Mouse (Mus musculus) myocyte (in vitro differentiated cells): ENCODE measurements around the gene Gm27235. TPM values are rescaled to one million over a fixed set of nuclear protein-coding genes. Genes with fewer than 3 reads are reported as not detected.
"Not testable (repeated sequence)": the region's sequence is repeated elsewhere in the genome, so short reads cannot be mapped to it uniquely, and the experiment has no call there.

Experiments used
- H3K27me3 ChIP-seq: one replicate; pipeline ENCODE4 v1.6.1; 2011; ENCODE audit not compliant: control insufficient read depth, insufficient read depth, insufficient read length
- H3K36me3 ChIP-seq: one replicate; pipeline ENCODE4 v1.6.1; 2011; ENCODE audit not compliant: control insufficient read depth, insufficient read depth
- H3K4me2 ChIP-seq: one replicate; pipeline ENCODE4 v1.6.1; 2011; ENCODE audit warnings: low read depth, control low read depth
- H3K4me3 ChIP-seq: one replicate; pipeline ENCODE4 v1.5.1; 2011; ENCODE audit warnings: mild to moderate bottlenecking, control low read depth, moderate library complexity
- H3K79me2 ChIP-seq: one replicate; pipeline ENCODE4 v1.6.1; 2011; ENCODE audit not compliant: control insufficient read depth, insufficient read depth
- H3ac ChIP-seq: one replicate; pipeline ENCODE4 v1.6.1; 2011; ENCODE audit not compliant: control insufficient read depth, insufficient read length
- CEBPB ChIP-seq: IDR thresholded peaks from 2 replicates; pipeline ENCODE4 v1.6.1; 2011; ENCODE audit warnings: mild to moderate bottlenecking, moderate library complexity; ENCODE audit not compliant: poor library complexity, insufficient read depth, severe bottlenecking
- E2F4 ChIP-seq: IDR thresholded peaks from one replicate; pipeline ENCODE4 v1.6.1; 2011; ENCODE audit warnings: mild to moderate bottlenecking, control low read depth, moderate library complexity; ENCODE audit not compliant: insufficient read depth
- MAX ChIP-seq: IDR thresholded peaks from one replicate; pipeline ENCODE4 v1.6.1; 2011; ENCODE audit warnings: low read depth, mild to moderate bottlenecking, control low read depth
- MYOD1 ChIP-seq, 3 experiments: IDR thresholded peaks; one replicate each; pipeline ENCODE4 v1.6.1; 2011; ENCODE audit warnings: control low read depth in 2 of 3, low read depth in 2 of 3, mild to moderate bottlenecking in 2 of 3, moderate library complexity in 1 of 3; ENCODE audit not compliant: insufficient read length in 2 of 3, control insufficient read depth in 1 of 3
- MYOG ChIP-seq, 3 experiments: IDR thresholded peaks; one replicate each; pipeline ENCODE4 v1.6.1; 2011; ENCODE audit warnings: control low read depth in 2 of 3, low read depth in 2 of 3, mild to moderate bottlenecking in 2 of 3; ENCODE audit not compliant: insufficient read length in 2 of 3, control insufficient read depth in 1 of 3, insufficient read depth in 1 of 3
- POLR2A ChIP-seq: IDR thresholded peaks from one replicate; pipeline ENCODE4 v1.6.1; 2011; ENCODE audit warnings: low read depth, mild to moderate bottlenecking, control low read depth, moderate library complexity; ENCODE audit not compliant: insufficient read length
- POLR2AphosphoS2 ChIP-seq: IDR thresholded peaks from one replicate; pipeline ENCODE4 v1.6.1; 2011; ENCODE audit warnings: low read depth, control low read depth; ENCODE audit not compliant: insufficient read length
- REST ChIP-seq: IDR thresholded peaks from one replicate; pipeline ENCODE4 v1.6.1; 2011; ENCODE audit warnings: mild to moderate bottlenecking, control low read depth, moderate library complexity; ENCODE audit not compliant: insufficient read depth, insufficient read length
- SRF ChIP-seq: IDR thresholded peaks from one replicate; pipeline ENCODE4 v1.6.1; 2011; ENCODE audit warnings: low read depth; ENCODE audit not compliant: control insufficient read depth, insufficient read length
- TCF12 ChIP-seq: IDR thresholded peaks from one replicate; pipeline ENCODE4 v1.6.1; 2011; ENCODE audit warnings: mild to moderate bottlenecking, control low read depth; ENCODE audit not compliant: poor library complexity, insufficient read depth, severe bottlenecking
- TCF3 ChIP-seq: IDR thresholded peaks from one replicate; pipeline ENCODE4 v1.6.1; 2011; ENCODE audit warnings: low read depth, control low read depth; ENCODE audit not compliant: insufficient read length
- USF1 ChIP-seq: IDR thresholded peaks from one replicate; pipeline ENCODE4 v1.6.1; 2011; ENCODE audit warnings: low read depth, mild to moderate bottlenecking, control low read depth, moderate library complexity
- polyA plus RNA-seq: library from polyadenylated mRNA; unstranded; fragments of >200 nt; fragmentation: generic; extraction: Trizol; gene quantifications from one replicate; pipeline ENCODE4 v1.2.1, GENCODE M21; 2012; ENCODE audit warnings: missing spikeins

Gm27235 gene
- not detected for polyA plus RNA-seq

- Histone ChIP-seq H3K4me3 (no peak within 1 kb of the TSS), H3K79me2 (no peaks in the 10 kb centered on the region), H3K4me2 (no peak within 1 kb of the TSS), H3K36me3 (no peaks in the 10 kb centered on the region), H3K27me3 (no peaks in the 10 kb centered on the region), H3ac (no peak within 1 kb of the TSS)
- TF ChIP-seq TCF12 (no peak), MAX (no peak), POLR2AphosphoS2 (no peak), MYOG (IDR thresholded peaks at IDR 0.05; ENCODE audit: control insufficient read depth in 1 of 3, insufficient read depth in 1 of 3, insufficient read length in 2 of 3, low read depth in 2 of 3) (no peak), CEBPB (no peak), MYOD1 (IDR thresholded peaks at IDR 0.05; ENCODE audit: control insufficient read depth in 1 of 3, insufficient read length in 2 of 3, low read depth in 2 of 3) (no peak), REST (no peak), USF1 (no peak), TCF3 (no peak)
These were observed at the start of gene Gm27235, which contains the start of gene D730048I06Rik for GRCm38 (mm10) chr9:35790001-35790400. Gm27235 (minus strand) TSS chr9:35790101. D730048I06Rik (minus strand) TSS chr9:35790112.

- H3K4me3 ChIP-seq, H3K4me2 ChIP-seq, H3K27me3 ChIP-seq, H3K79me2 ChIP-seq, H3ac ChIP-seq, H3K36me3 ChIP-seq: not testable (repeated sequence)
These were observed 28.0 kb upstream of the Gm27235 start for GRCm38 (mm10) chr9:35817881-35818280.

- Histone ChIP-seq H3K27me3 (no peaks in the 10 kb centered on the region), H3ac (no peak overlapping the region), H3K36me3 (no peaks in the 10 kb centered on the region), H3K4me3 (no peak overlapping the region), H3K79me2 (no peaks in the 10 kb centered on the region), H3K4me2 (no peak overlapping the region)
- TF ChIP-seq MAX: no peak
These were observed 8.2 kb upstream of the Gm27235 start for GRCm38 (mm10) chr9:35798146-35798545.

GRCm38 (mm10) chr9:35778009-35778408, 11.9 kb downstream of the Gm27235 start, which contains the start of gene Gm17727:
Gm17727 (minus strand) TSS chr9:35778109.
- Histone ChIP-seq H3K4me2 (no peak within 1 kb of the TSS), H3K36me3 (no peaks in the 10 kb centered on the region), H3K4me3 (no peak within 1 kb of the TSS), H3ac (no peak within 1 kb of the TSS), H3K27me3 (no peaks in the 10 kb centered on the region), H3K79me2 (no peaks in the 10 kb centered on the region)
- TF ChIP-seq SRF: no peak
- no peak for TF ChIP-seq E2F4
- TF ChIP-seq MYOG (IDR thresholded peaks at IDR 0.05; ENCODE audit: control insufficient read depth in 1 of 3, insufficient read depth in 1 of 3, insufficient read length in 2 of 3, low read depth in 2 of 3): no peak
- TF ChIP-seq POLR2A: no peak
- no peak for TF ChIP-seq REST
- TF ChIP-seq MAX: no peak

GRCm38 (mm10) chr9:35756843-35757242, 33.1 kb downstream of the Gm27235 start:
- Histone ChIP-seq H3K27me3 (no peaks in the 10 kb centered on the region), H3ac (no peak overlapping the region)
- TF ChIP-seq TCF3 (no peak), SRF (no peak), MAX (no peak), CEBPB (no peak), REST (no peak), POLR2AphosphoS2 (no peak), TCF12 (no peak), MYOG (IDR thresholded peaks at IDR 0.05; ENCODE audit: control insufficient read depth in 1 of 3, insufficient read depth in 1 of 3, insufficient read length in 2 of 3, low read depth in 2 of 3) (no peak), POLR2A (no peak), USF1 (no peak), E2F4 (no peak)

GRCm38 (mm10) chr9:35740749-35741148, 49.2 kb downstream of the Gm27235 start, which contains the start of gene Gm17677:
Gm17677 (plus strand) TSS chr9:35741049.
- H3K4me3 ChIP-seq: no peak within 1 kb of the TSS
- no peaks in the 10 kb centered on the region for H3K79me2 ChIP-seq
- no peak for TF ChIP-seq E2F4
- TF ChIP-seq REST: no peak
- TF ChIP-seq TCF3: no peak
- TF ChIP-seq MAX: no peak
- TF ChIP-seq SRF: no peak
- TF ChIP-seq CEBPB: no peak
- TF ChIP-seq TCF12: no peak
- no peak for TF ChIP-seq POLR2A
- TF ChIP-seq MYOD1 (IDR thresholded peaks at IDR 0.05; ENCODE audit: control insufficient read depth in 1 of 3, insufficient read length in 2 of 3, low read depth in 2 of 3): no peak
- no peak for TF ChIP-seq USF1
- no peak for TF ChIP-seq MYOG (IDR thresholded peaks at IDR 0.05; ENCODE audit: control insufficient read depth in 1 of 3, insufficient read depth in 1 of 3, insufficient read length in 2 of 3, low read depth in 2 of 3)
- no peak for TF ChIP-seq POLR2AphosphoS2
- H3ac ChIP-seq: no peak within 1 kb of the TSS
- H3K27me3 ChIP-seq: no peaks in the 10 kb centered on the region
- no peak within 1 kb of the TSS for H3K4me2 ChIP-seq
- H3K36me3 ChIP-seq: no peaks in the 10 kb centered on the region

More at GRCm38 (mm10) chr9:35756843-35757242, 33.1 kb downstream of the Gm27235 start:
- no peak overlapping the region for H3K4me3 ChIP-seq
- H3K36me3 ChIP-seq: no peaks in the 10 kb centered on the region
- H3K79me2 ChIP-seq: no peaks in the 10 kb centered on the region
- H3K4me2 ChIP-seq: no peak overlapping the region

Other genes with a start within 250 kb of the Gm27235 start
- gene Ddx25, start 231.6 kb downstream of the Gm27235 start, polyA plus RNA-seq: not detected
- gene Pus3, start 231.5 kb downstream of the Gm27235 start, polyA plus RNA-seq: 4.2 TPM
- gene Pate2, start 219.8 kb downstream of the Gm27235 start, polyA plus RNA-seq: 0.24 TPM
- gene Hyls1, start 219.7 kb downstream of the Gm27235 start, polyA plus RNA-seq: 5.1 TPM
- not detected for gene Pate4, start 178.2 kb downstream of the Gm27235 start, polyA plus RNA-seq
- not detected for gene Pate3, start 141.9 kb downstream of the Gm27235 start, polyA plus RNA-seq
- gene Pate1, start 102.7 kb downstream of the Gm27235 start, polyA plus RNA-seq: 0.13 TPM
- not detected for gene Gm17677, start 49.1 kb downstream of the Gm27235 start, polyA plus RNA-seq
- gene Gm17727, start 12.0 kb downstream of the Gm27235 start, polyA plus RNA-seq: not detected
- not detected for gene D730048I06Rik, start within 50 bp of the Gm27235 start, polyA plus RNA-seq
- gene 9230110F15Rik, start 54.0 kb upstream of the Gm27235 start, polyA plus RNA-seq: not detected
- not detected for gene 9230113P08Rik, start 118.3 kb upstream of the Gm27235 start, polyA plus RNA-seq